Mouse (Mus musculus): ENCODE data around the gene Dnase2a.
"Not testable (repeated sequence)": the region's sequence is repeated elsewhere in the genome, so short reads cannot be mapped to it uniquely, and the experiment has no call there.

Dnase2a gene

GRCm38 (mm10) chr8:84907979-84908378 is 381 bp upstream of the Dnase2a start:
- DNase-seq (ENCODE audit: low spot score): not testable (repeated sequence)

- DNase-seq (ENCODE audit: low spot score): no peak
Measured at GRCm38 (mm10) chr8:84909162-84909767, 905 bp downstream of the Dnase2a start.

DNA sequence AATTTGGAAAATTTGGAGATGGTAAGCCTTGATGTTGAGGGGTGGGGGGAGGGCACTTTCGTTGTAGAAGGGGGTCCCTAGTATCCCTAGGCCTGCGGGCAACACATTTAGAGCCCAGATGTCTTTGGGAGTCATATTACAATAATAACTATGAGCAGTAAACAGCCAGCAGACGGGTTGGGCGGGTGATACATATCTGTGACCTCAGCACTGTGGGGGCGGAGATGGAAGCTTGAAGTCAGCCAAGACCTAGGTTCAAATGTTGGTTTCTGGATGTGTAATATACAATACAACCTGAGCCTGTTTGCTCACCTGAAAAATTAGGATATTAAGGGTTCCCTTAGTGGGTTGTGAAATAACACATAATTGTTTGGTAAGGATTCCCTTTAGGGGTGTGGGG is 1.6 kb downstream of the Dnase2a start:
- no peak for DNase-seq (ENCODE audit: low spot score)

GRCm38 (mm10) chr8:84910551-84910950 is 2.2 kb downstream of the Dnase2a start:
- DNase-seq (ENCODE audit: low spot score): no peak

GRCm38 (mm10) chr8:84911854-84912253 is 3.5 kb downstream of the Dnase2a start:
- DNase-seq (ENCODE audit: low spot score): no peak

DNA sequence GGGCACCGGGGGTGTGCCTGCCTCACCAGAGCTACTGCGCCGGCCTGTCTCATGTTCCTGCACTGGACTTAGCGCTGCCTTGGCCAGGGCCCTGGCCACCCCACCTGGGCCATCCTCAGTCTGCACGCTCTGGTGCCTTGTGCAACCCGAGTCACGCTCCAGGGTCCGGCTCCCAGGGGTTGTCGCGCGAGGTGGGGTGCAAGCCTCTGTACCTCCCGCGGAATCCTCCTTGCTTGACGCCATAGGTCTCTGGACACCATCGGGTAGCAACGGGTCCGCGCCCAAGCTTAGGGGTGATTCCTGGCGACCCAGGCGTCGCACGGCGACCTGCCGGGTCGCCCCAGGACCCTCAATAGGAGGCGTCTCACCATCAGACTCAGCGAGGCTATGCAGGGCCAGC is 4.0 kb downstream of the Dnase2a start:
- no peak for DNase-seq (ENCODE audit: low spot score)

DNA sequence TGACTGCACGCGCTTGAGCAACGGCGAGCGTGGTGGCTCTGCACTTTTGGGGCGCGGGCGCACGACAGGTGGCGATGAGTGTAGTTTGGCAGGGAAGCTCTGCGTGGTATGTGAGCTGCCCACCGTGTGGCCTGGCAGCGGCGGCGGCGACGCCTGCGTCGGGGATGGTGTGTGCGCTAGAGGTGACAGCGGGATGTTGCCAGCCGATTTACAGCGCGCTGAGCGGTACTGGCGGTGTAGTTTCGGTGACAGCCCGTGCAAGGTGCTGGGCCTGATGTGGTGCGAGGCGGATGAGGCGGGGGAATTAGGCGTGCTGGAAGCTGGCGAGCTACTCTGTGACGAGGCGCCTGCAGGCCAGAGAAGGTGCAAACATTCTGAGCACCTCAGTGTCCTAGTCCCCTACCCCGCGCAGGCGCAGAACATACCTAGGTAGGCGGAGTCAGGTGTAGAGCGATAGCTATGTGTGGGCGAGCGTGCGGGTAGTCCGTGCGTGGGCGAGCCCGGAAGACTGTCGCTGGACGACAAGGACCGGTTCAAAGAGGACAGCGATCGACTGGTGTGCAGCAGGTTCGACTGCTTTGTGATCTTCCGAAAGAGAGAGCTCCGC is 4.6 kb downstream of the Dnase2a start:
- peak; percentile 77 for DNase-seq (ENCODE audit: low spot score)

- DNase-seq (ENCODE audit: low spot score): no peak
Measured at GRCm38 (mm10) chr8:84913502-84913900, 5.1 kb downstream of the Dnase2a start.

DNA sequence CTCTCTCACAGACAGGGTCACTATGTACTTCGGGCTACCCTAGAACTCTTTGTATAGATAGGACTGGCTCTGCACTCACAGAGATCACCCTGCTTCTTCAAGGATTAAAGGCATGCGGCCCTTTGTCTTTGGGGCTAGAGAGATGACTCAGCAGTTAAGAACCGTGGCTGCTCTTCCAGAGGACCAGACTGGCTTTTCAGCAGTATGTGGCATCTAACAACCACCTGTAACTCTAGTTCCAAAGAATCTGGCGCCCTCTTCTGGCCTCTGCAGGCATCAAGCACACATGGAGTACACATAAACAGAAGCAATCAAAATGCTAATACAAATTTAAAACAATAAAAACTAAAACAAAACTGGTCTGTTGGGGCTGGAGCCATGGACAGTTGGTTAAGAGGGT is 5.6 kb downstream of the Dnase2a start:
- DNase-seq (ENCODE audit: low spot score): peak; percentile 54

GRCm38 (mm10) chr8:84915269-84915668 is 6.9 kb downstream of the Dnase2a start:
- DNase-seq (ENCODE audit: low spot score): no peak

DNA sequence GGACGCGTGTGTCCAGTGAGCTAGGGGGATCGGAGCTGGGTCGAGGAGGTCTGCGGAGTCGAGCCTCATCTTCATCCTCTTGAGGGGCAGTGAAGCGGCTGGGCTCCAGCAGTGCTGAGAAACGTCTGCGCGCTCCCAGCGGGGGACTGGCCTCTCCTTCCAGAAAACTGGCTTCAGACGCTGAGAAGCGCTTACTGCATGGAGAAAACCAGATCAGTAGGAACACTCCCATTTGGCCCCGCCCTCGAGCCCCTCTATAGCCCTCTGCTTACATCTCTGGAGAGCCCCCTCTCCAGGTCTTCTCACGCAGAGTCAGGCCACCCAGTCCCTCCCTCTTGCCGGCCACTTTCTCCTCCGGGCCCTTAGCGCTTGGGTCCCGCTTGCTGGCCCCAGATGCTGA is 9.4 kb downstream of the Dnase2a start:
- no peak for DNase-seq (ENCODE audit: low spot score)

- no peak for DNase-seq (ENCODE audit: low spot score)
Measured at GRCm38 (mm10) chr8:84918646-84919045, 10.3 kb downstream of the Dnase2a start.

DNA sequence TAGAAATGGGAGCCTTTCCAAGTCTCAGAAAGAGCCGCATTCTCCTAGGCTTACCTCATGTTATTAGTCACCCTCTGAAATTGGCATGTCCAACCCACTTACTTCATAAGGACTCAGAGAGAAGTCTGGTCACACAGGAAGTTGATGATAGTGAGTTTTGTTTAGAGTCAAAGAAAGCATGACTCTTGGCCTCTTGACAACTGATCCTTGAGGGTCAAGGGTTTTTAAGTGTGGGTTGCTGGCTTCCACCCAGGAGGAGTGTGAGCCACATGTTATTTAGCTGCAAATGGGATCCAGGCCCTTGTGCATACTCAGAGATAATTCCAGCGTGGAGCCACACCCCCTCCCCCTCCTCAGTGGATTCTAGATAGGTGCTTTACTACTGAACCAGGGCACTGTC is 13.2 kb downstream of the Dnase2a start:
- no peak for DNase-seq (ENCODE audit: low spot score)

- DNase-seq (ENCODE audit: low spot score): no peak
Measured at GRCm38 (mm10) chr8:84925557-84925956, 17.2 kb downstream of the Dnase2a start.

- no peak for DNase-seq (ENCODE audit: low spot score)
Measured at GRCm38 (mm10) chr8:84927513-84927912, 19.2 kb downstream of the Dnase2a start.

- DNase-seq (ENCODE audit: low spot score): peak; percentile 91
Measured at GRCm38 (mm10) chr8:84928456-84929306, 20.3 kb downstream of the Dnase2a start.

GRCm38 (mm10) chr8:84930582-84930981 is 22.2 kb downstream of the Dnase2a start:
- DNase-seq (ENCODE audit: low spot score): no peak

DNA sequence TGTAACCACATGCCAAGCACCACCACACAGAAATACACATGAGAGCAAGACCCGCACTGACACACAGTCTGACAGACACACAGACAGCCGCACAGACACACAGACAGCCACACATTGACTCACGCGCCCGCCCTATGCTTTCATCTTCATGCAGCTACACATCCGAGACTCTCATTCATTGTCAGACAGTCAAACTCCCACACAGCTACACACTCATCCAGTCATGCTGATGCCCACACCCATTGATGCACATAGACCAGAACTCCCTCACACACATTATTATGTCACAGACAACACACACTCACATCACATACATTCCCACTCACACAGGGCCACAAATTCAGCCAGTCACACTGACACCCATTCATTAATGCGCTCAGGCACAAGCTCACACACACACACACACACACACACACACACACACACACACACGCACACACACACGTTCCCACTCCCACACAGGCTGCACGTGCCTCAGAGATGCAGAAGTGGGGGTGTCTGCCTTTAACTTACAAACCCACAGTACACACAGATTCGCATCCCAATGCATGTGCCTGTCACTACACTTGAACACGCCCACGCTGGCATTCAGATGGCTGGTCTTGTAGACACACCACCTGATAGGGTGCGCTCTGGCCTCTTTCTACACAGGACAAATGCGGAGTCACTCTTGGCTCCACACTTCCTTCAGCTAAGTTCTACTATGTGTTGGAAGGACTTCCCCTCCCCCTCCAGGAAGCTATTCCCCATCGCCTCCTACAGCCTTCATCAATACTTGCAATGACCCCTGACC is 25.6 kb downstream of the Dnase2a start:
- no peak for DNase-seq (ENCODE audit: low spot score)

GRCm38 (mm10) chr8:84934860-84935259 is 26.5 kb downstream of the Dnase2a start:
- peak; percentile 91 for DNase-seq (ENCODE audit: low spot score)

GRCm38 (mm10) chr8:84935489-84935888 is 27.1 kb downstream of the Dnase2a start:
- no peak for DNase-seq (ENCODE audit: low spot score)

- DNase-seq (ENCODE audit: low spot score): no peak
Measured at GRCm38 (mm10) chr8:84936041-84936961, 27.9 kb downstream of the Dnase2a start.

Measured in embryo, embryonic 10 days (tissue).